Mouse (Mus musculus): ENCODE results near the gene Odf2. TPM values are rescaled to one million over a fixed set of nuclear protein-coding genes. Genes with fewer than 3 reads are reported as not detected.
"Not testable (repeated sequence)": the region's sequence is repeated elsewhere in the genome, so short reads cannot be mapped to it uniquely, and the experiment has no call there.

Gene Odf2
- total RNA-seq, 1 experiment from 2014 or later = 78.0 TPM

GRCm38 (mm10) chr2:29865125-29865524 is 23.9 kb upstream of the Odf2 start:
- no peak for ATAC-seq (ENCODE audit: extremely low read depth, insufficient number of reproducible peaks, low FRiP score, poor library complexity, severe bottlenecking)

GRCm38 (mm10) chr2:29868949-29869645 is 19.9 kb upstream of the Odf2 start, which contains the start of gene Cercam:
Gene Cercam (plus strand): TSS chr2:29869164.
- ATAC-seq (ENCODE audit: extremely low read depth, insufficient number of reproducible peaks, low FRiP score, poor library complexity, severe bottlenecking) = peak; percentile 87

GRCm38 (mm10) chr2:29869646-29870451 is 19.2 kb upstream of the Odf2 start:
- no peak for ATAC-seq (ENCODE audit: extremely low read depth, insufficient number of reproducible peaks, low FRiP score, poor library complexity, severe bottlenecking)

- ATAC-seq (ENCODE audit: extremely low read depth, insufficient number of reproducible peaks, low FRiP score, poor library complexity, severe bottlenecking) = no peak
These were observed 16.3 kb upstream of the Odf2 start for GRCm38 (mm10) chr2:29872581-29873295.

GRCm38 (mm10) chr2:29873801-29874200 is 15.2 kb upstream of the Odf2 start:
- no peak for ATAC-seq (ENCODE audit: extremely low read depth, insufficient number of reproducible peaks, low FRiP score, poor library complexity, severe bottlenecking)

- ATAC-seq (ENCODE audit: extremely low read depth, insufficient number of reproducible peaks, low FRiP score, poor library complexity, severe bottlenecking) = no peak
These were observed 11.0 kb upstream of the Odf2 start for GRCm38 (mm10) chr2:29878061-29878460.

GRCm38 (mm10) chr2:29879191-29879590 is 9.8 kb upstream of the Odf2 start:
- no peak for ATAC-seq (ENCODE audit: extremely low read depth, insufficient number of reproducible peaks, low FRiP score, poor library complexity, severe bottlenecking)

- ATAC-seq (ENCODE audit: extremely low read depth, insufficient number of reproducible peaks, low FRiP score, poor library complexity, severe bottlenecking) = no peak
These were observed 8.8 kb upstream of the Odf2 start for GRCm38 (mm10) chr2:29879964-29880830.

GRCm38 (mm10) chr2:29886659-29887292 is 2.2 kb upstream of the Odf2 start:
- ATAC-seq (ENCODE audit: extremely low read depth, insufficient number of reproducible peaks, low FRiP score, poor library complexity, severe bottlenecking) = not testable (repeated sequence)

GRCm38 (mm10) chr2:29889991-29890833 is 1.2 kb downstream of the Odf2 start:
- ATAC-seq (ENCODE audit: extremely low read depth, insufficient number of reproducible peaks, low FRiP score, poor library complexity, severe bottlenecking) = no peak

- ATAC-seq (ENCODE audit: extremely low read depth, insufficient number of reproducible peaks, low FRiP score, poor library complexity, severe bottlenecking) = no peak
These were observed 2.8 kb downstream of the Odf2 start for GRCm38 (mm10) chr2:29891773-29892172.

- ATAC-seq (ENCODE audit: extremely low read depth, insufficient number of reproducible peaks, low FRiP score, poor library complexity, severe bottlenecking) = no peak
These were observed 7.0 kb downstream of the Odf2 start for GRCm38 (mm10) chr2:29896071-29896470.

GRCm38 (mm10) chr2:29897366-29897765 is 8.3 kb downstream of the Odf2 start:
- no peak for ATAC-seq (ENCODE audit: extremely low read depth, insufficient number of reproducible peaks, low FRiP score, poor library complexity, severe bottlenecking)

- ATAC-seq (ENCODE audit: extremely low read depth, insufficient number of reproducible peaks, low FRiP score, poor library complexity, severe bottlenecking) = no peak
These were observed 9.1 kb downstream of the Odf2 start for GRCm38 (mm10) chr2:29898081-29898480.

GRCm38 (mm10) chr2:29902194-29902593 is 13.2 kb downstream of the Odf2 start:
- no peak for ATAC-seq (ENCODE audit: extremely low read depth, insufficient number of reproducible peaks, low FRiP score, poor library complexity, severe bottlenecking)

- ATAC-seq (ENCODE audit: extremely low read depth, insufficient number of reproducible peaks, low FRiP score, poor library complexity, severe bottlenecking) = not testable (repeated sequence)
These were observed 19.1 kb downstream of the Odf2 start for GRCm38 (mm10) chr2:29908171-29908570.

- ATAC-seq (ENCODE audit: extremely low read depth, insufficient number of reproducible peaks, low FRiP score, poor library complexity, severe bottlenecking) = no peak
These were observed 21.0 kb downstream of the Odf2 start for GRCm38 (mm10) chr2:29910042-29910441.

Data from neutrophil, adult 5-6 weeks (primary cell).